Mouse (Mus musculus) heart, adult 8-10 months (tissue): Measurements from ENCODE around the gene Gm17349. TPM values are rescaled to one million over a fixed set of nuclear protein-coding genes. Genes with fewer than 3 reads are reported as not detected.
A peak's percentile ranks its signal among the peaks of the same experiment; 100 is the strongest.
"Not testable (repeated sequence)": the region's sequence is repeated elsewhere in the genome, so short reads cannot be mapped to it uniquely, and the experiment has no call there.

Experiments
- DNase-seq: peaks from one replicate; pipeline ENCODE4 v3.0.0; 2022; ENCODE audit warnings: low spot score
- total RNA-seq, 4 experiments: library from RNA; stranded (reverse); gene quantifications; 2 replicates each; pipeline ENCODE4 v1.2.4; 2022

Gene Gm17349
- total RNA-seq, result 1 to 10 TPM; 2.4 to 3.3 (median 2.9) TPM

GRCm38 (mm10) chr15:99705440-99706048 is at the start of gene Gm17349:
Gene Gm17349 (minus strand): TSS chr15:99705490.
- no peak for DNase-seq

GRCm38 (mm10) chr15:99754204-99754603 is 48.9 kb upstream of the Gm17349 start:
- DNase-seq, result no peak

GRCm38 (mm10) chr15:99740229-99740628 is 34.9 kb upstream of the Gm17349 start:
- DNase-seq, result no peak

- DNase-seq, result no peak
Measured at GRCm38 (mm10) chr15:99736675-99737074, 31.4 kb upstream of the Gm17349 start.

- DNase-seq, result peak; percentile 100
Measured at GRCm38 (mm10) chr15:99735631-99736030, 30.3 kb upstream of the Gm17349 start.

- no peak for DNase-seq
Measured at GRCm38 (mm10) chr15:99733186-99733585, 27.9 kb upstream of the Gm17349 start.

GRCm38 (mm10) chr15:99731678-99732077 is 26.4 kb upstream of the Gm17349 start:
- DNase-seq, result no peak

GRCm38 (mm10) chr15:99731167-99731566 is 25.9 kb upstream of the Gm17349 start:
- no peak for DNase-seq

- DNase-seq, result no peak
Measured at GRCm38 (mm10) chr15:99729056-99729783, 23.9 kb upstream of the Gm17349 start.

- no peak for DNase-seq
Measured at GRCm38 (mm10) chr15:99728211-99728610, 22.9 kb upstream of the Gm17349 start.

- DNase-seq, result no peak
Measured at GRCm38 (mm10) chr15:99727525-99727924, 22.2 kb upstream of the Gm17349 start.

- DNase-seq, result not testable (repeated sequence)
Measured at GRCm38 (mm10) chr15:99727039-99727438, 21.7 kb upstream of the Gm17349 start.

GRCm38 (mm10) chr15:99726549-99726948 is 21.3 kb upstream of the Gm17349 start:
- no peak for DNase-seq

- peak; percentile 99 for DNase-seq
Measured at GRCm38 (mm10) chr15:99725341-99726155, 20.3 kb upstream of the Gm17349 start, which contains the start of gene Cox14. Gene Cox14 (plus strand): TSS chr15:99725618.

GRCm38 (mm10) chr15:99724292-99725021 is 19.2 kb upstream of the Gm17349 start:
- DNase-seq, result peak; percentile 75

- peak; percentile 75 for DNase-seq
Measured at GRCm38 (mm10) chr15:99723515-99724291, 18.4 kb upstream of the Gm17349 start.

- DNase-seq, result no peak
Measured at GRCm38 (mm10) chr15:99723120-99723514, 17.8 kb upstream of the Gm17349 start.

- no peak for DNase-seq
Measured at GRCm38 (mm10) chr15:99721921-99722743, 16.8 kb upstream of the Gm17349 start.

- no peak for DNase-seq
Measured at GRCm38 (mm10) chr15:99719865-99720264, 14.6 kb upstream of the Gm17349 start.

- no peak for DNase-seq
Measured at GRCm38 (mm10) chr15:99718461-99719021, 13.3 kb upstream of the Gm17349 start.
